Mouse (Mus musculus): ENCODE data around the gene Gm10643. TPM values are rescaled to one million over a fixed set of nuclear protein-coding genes. Genes with fewer than 3 reads are reported as not detected.

The Gm10643 gene
- polyA plus RNA-seq, 1 experiment from 2014 or later, result 1.1 TPM

DNA sequence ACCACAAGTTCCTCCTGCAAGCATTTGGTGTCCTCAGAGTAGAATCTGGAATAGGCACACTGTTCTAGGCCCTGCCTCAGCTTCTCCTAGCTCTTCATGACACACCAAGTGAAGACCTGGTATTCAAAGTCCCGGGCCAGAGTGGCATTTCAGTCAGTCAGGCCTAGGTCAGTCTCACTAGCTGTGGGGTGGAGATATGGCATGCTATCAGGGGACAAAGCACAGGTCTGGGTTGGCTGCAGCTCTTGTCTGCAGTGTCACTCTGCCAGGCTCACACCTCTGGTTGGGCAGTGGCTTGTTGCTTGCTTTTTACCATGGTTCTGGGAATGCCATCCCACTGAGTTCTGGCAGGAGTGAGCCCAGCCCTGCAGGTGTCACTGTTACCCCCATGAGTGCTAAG, 11.5 kb upstream of the Gm10643 start:
- H3K9ac ChIP-seq (ENCODE audit: low read depth, low read length), result no peak overlapping the region
- H3K4me2 ChIP-seq (replicated peaks; ENCODE audit: low read depth), result no peak overlapping the region
- ATAC-seq, result no peak
- H3K9me3 ChIP-seq (ENCODE audit: control insufficient read depth), result no peaks in the 10 kb centered on the region
- no peaks in the 10 kb centered on the region for H3K4me1 ChIP-seq (replicated peaks; ENCODE audit: control insufficient read depth, insufficient read depth, low read length)
- 94% methylated on average over 1 of the region's 1 CpGs for WGBS
- TF ChIP-seq CTCF (IDR thresholded peaks at IDR 0.05; ENCODE audit: low read depth), result no peak
- H3K36me3 ChIP-seq (ENCODE audit: control insufficient read depth, insufficient read depth), result peaks cover 35% of the 10 kb centered on the region
- no peaks in the 10 kb centered on the region for H3K27me3 ChIP-seq (replicated peaks; ENCODE audit: control insufficient read depth, insufficient read depth, low read length)
- H3K4me3 ChIP-seq (ENCODE audit: low read depth, low read length), result no peak overlapping the region
- no peak overlapping the region for H3K27ac ChIP-seq (ENCODE audit: low read depth, low read length)

- Histone ChIP-seq H3K4me1 (replicated peaks; ENCODE audit: control insufficient read depth, insufficient read depth, low read length) (no peaks in the 10 kb centered on the region; the same call in none of the 2 replicates), H3K27ac (ENCODE audit: low read depth, low read length) (no peak overlapping the region), H3K9me3 (ENCODE audit: control insufficient read depth) (no peaks in the 10 kb centered on the region), H3K9ac (ENCODE audit: low read depth, low read length) (no peak overlapping the region), H3K4me3 (ENCODE audit: low read depth, low read length) (no peak overlapping the region), H3K27me3 (replicated peaks; ENCODE audit: control insufficient read depth, insufficient read depth, low read length) (no peaks in the 10 kb centered on the region), H3K36me3 (ENCODE audit: control insufficient read depth, insufficient read depth) (peaks cover 16% of the 10 kb centered on the region; the same call in 1 of the 2 replicates), H3K4me2 (replicated peaks; ENCODE audit: low read depth) (no peak overlapping the region)
- TF ChIP-seq CTCF (IDR thresholded peaks at IDR 0.05; ENCODE audit: low read depth), result no peak
- WGBS, result 55% methylated on average over 10 of the region's 10 CpGs
- no peak for ATAC-seq
Observed at GRCm38 (mm10) chr8:84073230-84073976, 8.5 kb upstream of the Gm10643 start.

- Histone ChIP-seq H3K9me3 (ENCODE audit: control insufficient read depth) (no peaks in the 10 kb centered on the region), H3K9ac (ENCODE audit: low read depth, low read length) (no peak overlapping the region), H3K27ac (ENCODE audit: low read depth, low read length) (no peak overlapping the region), H3K4me2 (replicated peaks; ENCODE audit: low read depth) (no peak overlapping the region), H3K36me3 (ENCODE audit: control insufficient read depth, insufficient read depth) (peaks cover 16% of the 10 kb centered on the region; the same call in 1 of the 2 replicates), H3K4me3 (ENCODE audit: low read depth, low read length) (no peak overlapping the region), H3K27me3 (replicated peaks; ENCODE audit: control insufficient read depth, insufficient read depth, low read length) (no peaks in the 10 kb centered on the region), H3K4me1 (replicated peaks; ENCODE audit: control insufficient read depth, insufficient read depth, low read length) (no peaks in the 10 kb centered on the region; the same call in none of the 2 replicates)
- TF ChIP-seq CTCF (IDR thresholded peaks at IDR 0.05; ENCODE audit: low read depth), result no peak
- no peak for ATAC-seq
- 86% methylated on average over 10 of the region's 10 CpGs for WGBS
Observed at GRCm38 (mm10) chr8:84072321-84072720, 7.4 kb upstream of the Gm10643 start.

DNA sequence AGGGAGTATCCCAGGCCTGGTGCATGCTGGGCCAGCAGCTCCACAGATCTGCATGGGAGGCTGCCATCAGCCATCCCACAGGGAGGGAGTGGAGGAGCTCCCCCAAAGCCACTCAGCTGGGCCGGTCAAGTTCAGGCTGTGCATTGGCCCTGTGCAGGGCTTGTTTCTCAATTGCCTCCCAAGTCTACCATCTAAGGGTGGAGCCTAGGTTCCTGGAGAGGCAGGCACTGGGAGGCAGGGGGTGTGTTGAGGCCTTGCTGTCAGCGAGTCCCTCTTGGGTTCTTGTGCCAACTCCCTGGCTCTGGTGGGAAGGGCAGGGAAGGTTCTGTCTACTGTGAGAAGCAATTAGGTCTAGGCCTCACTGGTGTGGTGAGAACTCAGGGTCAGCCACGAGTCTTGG, 7.0 kb upstream of the Gm10643 start:
- Histone ChIP-seq H3K9ac (ENCODE audit: low read depth, low read length) (no peak overlapping the region), H3K27me3 (replicated peaks; ENCODE audit: control insufficient read depth, insufficient read depth, low read length) (no peaks in the 10 kb centered on the region), H3K4me3 (ENCODE audit: low read depth, low read length) (no peak overlapping the region), H3K4me2 (replicated peaks; ENCODE audit: low read depth) (no peak overlapping the region), H3K9me3 (ENCODE audit: control insufficient read depth) (no peaks in the 10 kb centered on the region), H3K4me1 (replicated peaks; ENCODE audit: control insufficient read depth, insufficient read depth, low read length) (no peaks in the 10 kb centered on the region; the same call in none of the 2 replicates), H3K36me3 (ENCODE audit: control insufficient read depth, insufficient read depth) (peaks cover 16% of the 10 kb centered on the region; the same call in 1 of the 2 replicates), H3K27ac (ENCODE audit: low read depth, low read length) (no peak overlapping the region)
- no peak for TF ChIP-seq CTCF (IDR thresholded peaks at IDR 0.05; ENCODE audit: low read depth)
- 66% methylated on average over 3 of the region's 3 CpGs for WGBS
- no peak for ATAC-seq

- H3K9me3 ChIP-seq (ENCODE audit: control insufficient read depth), result no peaks in the 10 kb centered on the region
- peaks cover 8% of the 10 kb centered on the region; the same call in 1 of the 2 replicates for H3K36me3 ChIP-seq (ENCODE audit: control insufficient read depth, insufficient read depth)
- no peaks in the 10 kb centered on the region for H3K27me3 ChIP-seq (replicated peaks; ENCODE audit: control insufficient read depth, insufficient read depth, low read length)
- 80% methylated on average over 2 of the region's 2 CpGs for WGBS
- no peak overlapping the region for H3K4me3 ChIP-seq (ENCODE audit: low read depth, low read length)
- no peak overlapping the region for H3K27ac ChIP-seq (ENCODE audit: low read depth, low read length)
- no peak overlapping the region for H3K4me2 ChIP-seq (replicated peaks; ENCODE audit: low read depth)
- TF ChIP-seq CTCF (IDR thresholded peaks at IDR 0.05; ENCODE audit: low read depth), result no peak
- H3K4me1 ChIP-seq (replicated peaks; ENCODE audit: control insufficient read depth, insufficient read depth, low read length), result no peaks in the 10 kb centered on the region; the same call in none of the 2 replicates
- H3K9ac ChIP-seq (ENCODE audit: low read depth, low read length), result no peak overlapping the region
- no peak for ATAC-seq
Observed at GRCm38 (mm10) chr8:84070667-84071066, 5.7 kb upstream of the Gm10643 start.

DNA sequence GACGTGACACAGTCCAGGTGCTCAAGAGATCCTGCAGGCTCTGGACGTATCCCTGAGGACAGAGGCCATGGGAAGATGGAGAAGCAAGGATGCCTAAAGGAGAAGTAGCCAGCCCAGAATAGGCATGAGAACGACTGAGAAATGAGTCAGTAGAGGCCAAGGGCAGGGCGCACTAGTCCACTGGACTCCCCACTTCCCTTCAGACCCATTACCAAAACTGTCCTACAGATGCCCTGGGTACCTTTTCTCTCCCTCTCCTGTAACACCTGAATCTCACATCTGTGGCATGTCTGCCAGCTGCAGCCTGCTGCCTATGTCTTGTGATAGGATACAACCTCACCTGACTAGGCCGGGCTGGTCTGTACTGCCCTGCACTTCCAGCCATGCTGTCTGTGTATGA, 5.3 kb upstream of the Gm10643 start:
- Histone ChIP-seq H3K4me1 (replicated peaks; ENCODE audit: control insufficient read depth, insufficient read depth, low read length) (no peaks in the 10 kb centered on the region; the same call in none of the 2 replicates), H3K27ac (ENCODE audit: low read depth, low read length) (no peak overlapping the region)
- no peak for ATAC-seq

More for the DNA sequence above, 5.3 kb upstream of the Gm10643 start:
- H3K9me3 ChIP-seq (ENCODE audit: control insufficient read depth), result no peaks in the 10 kb centered on the region
- H3K36me3 ChIP-seq (ENCODE audit: control insufficient read depth, insufficient read depth), result peaks cover 3% of the 10 kb centered on the region; the same call in 1 of the 2 replicates
- no peak overlapping the region for H3K4me3 ChIP-seq (ENCODE audit: low read depth, low read length)
- H3K9ac ChIP-seq (ENCODE audit: low read depth, low read length), result no peak overlapping the region
- no peak overlapping the region for H3K4me2 ChIP-seq (replicated peaks; ENCODE audit: low read depth)
- 81% methylated on average over 5 of the region's 5 CpGs for WGBS
- no peak for TF ChIP-seq CTCF (IDR thresholded peaks at IDR 0.05; ENCODE audit: low read depth)
- H3K27me3 ChIP-seq (replicated peaks; ENCODE audit: control insufficient read depth, insufficient read depth, low read length), result no peaks in the 10 kb centered on the region
